Mouse (Mus musculus): ENCODE measurements around the gene Hmgcll1. TPM values are rescaled to one million over a fixed set of nuclear protein-coding genes. Genes with fewer than 3 reads are reported as not detected.
A peak's percentile ranks its signal among the peaks of the same experiment; 100 is the strongest.
"Not testable (repeated sequence)": the region's sequence is repeated elsewhere in the genome, so short reads cannot be mapped to it uniquely, and the experiment has no call there.

The Hmgcll1 gene
- polyA plus RNA-seq, 1 experiment from 2014 or later = 30.4 TPM

DNA sequence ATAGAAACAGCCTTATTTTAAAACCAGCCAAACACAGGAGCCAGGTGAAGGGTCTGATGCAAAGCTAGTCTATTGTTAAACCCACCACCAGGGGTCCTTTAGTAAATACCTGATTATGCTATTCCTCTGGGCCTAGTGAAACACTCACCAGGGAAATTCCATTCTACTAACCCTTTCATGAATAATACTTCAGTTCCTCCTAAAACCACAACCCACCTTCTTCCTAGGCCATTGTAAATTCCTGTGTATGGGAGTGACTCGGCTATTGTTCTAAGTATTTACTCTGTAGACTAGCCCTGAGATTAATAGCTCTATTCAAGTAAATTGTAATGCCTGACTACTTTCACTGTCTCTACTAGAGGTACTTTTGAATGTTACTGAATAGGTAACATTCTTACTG, 89.8 kb downstream of the Hmgcll1 start:
- WGBS = 56% methylated on average over 1 of the region's 1 CpGs
- H3K4me2 ChIP-seq (ENCODE audit: low read length); DNase-seq; H3K27me3 ChIP-seq (ENCODE audit: control insufficient read depth, insufficient read depth, low read length); ATAC-seq (ENCODE audit: low FRiP score, low TSS enrichment); H3K4me1 ChIP-seq (ENCODE audit: control insufficient read depth, insufficient read depth, low read length); H3K4me3 ChIP-seq (replicated peaks; ENCODE audit: low read depth, low read length); H3K36me3 ChIP-seq (ENCODE audit: control insufficient read depth, insufficient read depth, low read length); H3K27ac ChIP-seq (replicated peaks; ENCODE audit: low read depth, low read length); H3K9me3 ChIP-seq (ENCODE audit: control insufficient read depth, low read length); H3K9ac ChIP-seq (replicated peaks; ENCODE audit: low read length): not testable (repeated sequence)

DNA sequence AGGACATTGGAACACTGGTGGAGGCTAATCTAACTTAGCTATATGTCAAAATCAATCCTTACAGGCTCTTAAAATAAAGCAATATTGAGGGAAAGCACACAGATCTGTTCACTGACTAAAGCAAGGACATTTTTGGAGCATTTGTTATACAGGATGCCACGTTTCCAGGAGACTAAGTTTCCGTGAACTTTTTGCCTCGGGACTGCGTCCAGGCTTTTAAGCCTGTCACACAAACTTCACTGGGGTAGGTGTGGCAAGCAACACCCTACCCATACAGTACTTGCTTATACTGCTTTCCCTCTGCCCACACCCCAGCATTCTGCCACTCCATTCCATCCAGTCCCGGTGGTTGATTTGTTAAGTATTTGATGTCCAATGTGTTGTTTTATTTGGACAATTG, 90.2 kb downstream of the Hmgcll1 start:
- H3K36me3 ChIP-seq (ENCODE audit: control insufficient read depth, insufficient read depth, low read length) = no peaks in the 10 kb centered on the region
- no peak overlapping the region for H3K9ac ChIP-seq (replicated peaks; ENCODE audit: low read length)
- WGBS = 90% methylated on average over 5 of the region's 5 CpGs
- no peaks in the 10 kb centered on the region for H3K4me1 ChIP-seq (ENCODE audit: control insufficient read depth, insufficient read depth, low read length)
- no peaks in the 10 kb centered on the region for H3K9me3 ChIP-seq (ENCODE audit: control insufficient read depth, low read length)
- no peak overlapping the region for H3K4me3 ChIP-seq (replicated peaks; ENCODE audit: low read depth, low read length)
- no peak for DNase-seq
- no peaks in the 10 kb centered on the region for H3K27me3 ChIP-seq (ENCODE audit: control insufficient read depth, insufficient read depth, low read length)
- no peak for ATAC-seq (ENCODE audit: low FRiP score, low TSS enrichment)
- no peak overlapping the region for H3K4me2 ChIP-seq (ENCODE audit: low read length)
- H3K27ac ChIP-seq (replicated peaks; ENCODE audit: low read depth, low read length) = no peak overlapping the region

DNA sequence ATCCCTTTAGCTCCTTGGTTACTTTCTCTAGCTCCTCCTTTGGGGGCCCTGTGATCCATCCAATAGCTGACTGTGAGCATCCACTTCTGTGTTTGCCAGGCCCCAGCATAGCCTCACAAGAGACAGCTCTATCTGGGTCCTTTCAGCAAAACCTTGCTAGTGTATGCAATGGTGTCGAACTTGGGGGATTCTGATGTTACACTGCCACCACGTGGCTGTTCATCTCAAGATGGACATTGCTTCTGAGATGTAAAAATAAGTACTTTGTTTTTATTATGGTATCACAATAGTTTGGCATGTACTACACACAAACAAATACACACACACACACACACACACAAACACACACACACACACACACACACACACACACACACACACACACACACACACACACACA, 108.2 kb downstream of the Hmgcll1 start:
- H3K4me3 ChIP-seq (replicated peaks; ENCODE audit: low read depth, low read length); ATAC-seq (ENCODE audit: low FRiP score, low TSS enrichment); H3K27ac ChIP-seq (replicated peaks; ENCODE audit: low read depth, low read length); H3K9me3 ChIP-seq (ENCODE audit: control insufficient read depth, low read length); H3K9ac ChIP-seq (replicated peaks; ENCODE audit: low read length); H3K4me1 ChIP-seq (ENCODE audit: control insufficient read depth, insufficient read depth, low read length); H3K27me3 ChIP-seq (ENCODE audit: control insufficient read depth, insufficient read depth, low read length); H3K4me2 ChIP-seq (ENCODE audit: low read length); H3K36me3 ChIP-seq (ENCODE audit: control insufficient read depth, insufficient read depth, low read length): not testable (repeated sequence)
- peak; percentile 88 for DNase-seq
- WGBS = 0% methylated on average over 2 of the region's 2 CpGs

DNA sequence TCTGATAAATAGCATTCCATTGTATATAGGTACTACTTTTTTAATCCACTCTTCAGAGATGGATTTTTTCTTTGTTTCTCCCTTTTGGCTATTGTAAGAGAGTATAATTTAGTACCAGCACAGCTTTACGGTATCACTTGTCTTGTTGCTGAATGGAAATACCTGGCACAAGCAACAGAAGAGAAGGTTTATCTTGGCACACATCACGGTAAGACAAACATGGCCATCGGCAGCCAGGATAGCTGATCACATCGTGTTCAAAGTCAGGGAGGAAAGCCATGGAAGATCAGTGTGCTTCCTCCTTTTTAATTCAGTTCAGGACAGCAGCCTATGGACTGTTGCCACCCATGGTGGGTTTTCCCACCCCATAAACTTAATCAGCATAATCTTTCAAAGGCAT, 109.6 kb downstream of the Hmgcll1 start:
- H3K9ac ChIP-seq (replicated peaks; ENCODE audit: low read length) = no peak overlapping the region
- H3K36me3 ChIP-seq (ENCODE audit: control insufficient read depth, insufficient read depth, low read length) = no peaks in the 10 kb centered on the region
- ATAC-seq (ENCODE audit: low FRiP score, low TSS enrichment) = no peak
- H3K4me2 ChIP-seq (ENCODE audit: low read length) = no peak overlapping the region
- no peak overlapping the region for H3K4me3 ChIP-seq (replicated peaks; ENCODE audit: low read depth, low read length)
- no peaks in the 10 kb centered on the region for H3K4me1 ChIP-seq (ENCODE audit: control insufficient read depth, insufficient read depth, low read length)
- no peaks in the 10 kb centered on the region for H3K27me3 ChIP-seq (ENCODE audit: control insufficient read depth, insufficient read depth, low read length)
- no peak for DNase-seq
- WGBS = 83% methylated on average over 4 of the region's 4 CpGs
- no peak overlapping the region for H3K27ac ChIP-seq (replicated peaks; ENCODE audit: low read depth, low read length)
- H3K9me3 ChIP-seq (ENCODE audit: control insufficient read depth, low read length) = no peaks in the 10 kb centered on the region

DNA sequence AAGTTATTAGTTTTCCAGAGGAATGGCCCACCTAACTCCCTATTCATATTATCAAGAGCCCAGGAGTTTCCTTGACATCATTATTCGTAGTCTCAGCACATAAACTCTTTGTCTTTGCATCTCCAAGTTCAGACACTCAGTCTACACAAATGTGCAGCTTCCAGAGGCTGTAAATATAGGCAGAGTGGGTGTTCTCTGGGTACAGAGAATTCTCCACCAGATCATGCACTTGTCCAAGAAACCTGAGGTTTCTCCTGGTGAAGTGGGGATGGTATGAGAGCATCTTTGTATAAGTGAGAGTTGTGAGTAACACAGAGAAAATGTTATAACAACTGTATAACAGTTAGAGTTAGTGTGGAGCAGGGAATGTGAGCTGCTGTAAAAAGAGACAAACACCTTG, 114.7 kb downstream of the Hmgcll1 start:
- no peaks in the 10 kb centered on the region for H3K4me1 ChIP-seq (ENCODE audit: control insufficient read depth, insufficient read depth, low read length)
- no peaks in the 10 kb centered on the region for H3K36me3 ChIP-seq (ENCODE audit: control insufficient read depth, insufficient read depth, low read length)
- no peak overlapping the region for H3K27ac ChIP-seq (replicated peaks; ENCODE audit: low read depth, low read length)
- no peak overlapping the region for H3K4me2 ChIP-seq (ENCODE audit: low read length)
- DNase-seq = no peak
- WGBS = 70% methylated on average over 1 of the region's 1 CpGs
- no peaks in the 10 kb centered on the region for H3K27me3 ChIP-seq (ENCODE audit: control insufficient read depth, insufficient read depth, low read length)
- no peak overlapping the region for H3K9ac ChIP-seq (replicated peaks; ENCODE audit: low read length)
- no peak for ATAC-seq (ENCODE audit: low FRiP score, low TSS enrichment)
- no peak overlapping the region for H3K4me3 ChIP-seq (replicated peaks; ENCODE audit: low read depth, low read length)
- H3K9me3 ChIP-seq (ENCODE audit: control insufficient read depth, low read length) = no peaks in the 10 kb centered on the region

DNA sequence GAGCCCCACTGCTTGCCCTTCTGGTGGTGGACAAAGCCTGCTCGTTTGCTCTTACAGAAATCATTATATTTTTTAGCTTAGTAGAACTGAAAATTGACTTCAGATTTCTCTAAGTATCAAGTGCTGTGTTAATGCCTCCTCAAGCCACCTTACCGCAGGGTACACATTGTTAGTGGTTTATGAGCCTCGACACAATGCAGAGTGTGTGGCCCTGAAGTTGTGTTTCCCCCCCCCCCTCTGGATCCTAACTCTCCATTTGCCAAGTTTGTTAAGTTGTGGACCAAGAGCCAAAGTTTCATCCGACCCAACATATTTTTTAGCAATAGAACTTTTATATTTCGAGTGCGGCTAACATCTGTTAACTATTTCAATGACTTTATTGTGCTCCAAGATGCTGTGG, 119.4 kb downstream of the Hmgcll1 start:
- H3K36me3 ChIP-seq (ENCODE audit: control insufficient read depth, insufficient read depth, low read length) = no peaks in the 10 kb centered on the region
- H3K27ac ChIP-seq (replicated peaks; ENCODE audit: low read depth, low read length) = no peak overlapping the region
- no peak for ATAC-seq (ENCODE audit: low FRiP score, low TSS enrichment)
- H3K4me2 ChIP-seq (ENCODE audit: low read length) = no peak overlapping the region
- H3K4me3 ChIP-seq (replicated peaks; ENCODE audit: low read depth, low read length) = no peak overlapping the region
- 94% methylated on average over 6 of the region's 6 CpGs for WGBS
- H3K9ac ChIP-seq (replicated peaks; ENCODE audit: low read length) = no peak overlapping the region
- DNase-seq = no peak
- H3K27me3 ChIP-seq (ENCODE audit: control insufficient read depth, insufficient read depth, low read length) = no peaks in the 10 kb centered on the region; the same call in 1 of the 2 replicates
- H3K4me1 ChIP-seq (ENCODE audit: control insufficient read depth, insufficient read depth, low read length) = no peaks in the 10 kb centered on the region
- H3K9me3 ChIP-seq (ENCODE audit: control insufficient read depth, low read length) = no peaks in the 10 kb centered on the region

DNA sequence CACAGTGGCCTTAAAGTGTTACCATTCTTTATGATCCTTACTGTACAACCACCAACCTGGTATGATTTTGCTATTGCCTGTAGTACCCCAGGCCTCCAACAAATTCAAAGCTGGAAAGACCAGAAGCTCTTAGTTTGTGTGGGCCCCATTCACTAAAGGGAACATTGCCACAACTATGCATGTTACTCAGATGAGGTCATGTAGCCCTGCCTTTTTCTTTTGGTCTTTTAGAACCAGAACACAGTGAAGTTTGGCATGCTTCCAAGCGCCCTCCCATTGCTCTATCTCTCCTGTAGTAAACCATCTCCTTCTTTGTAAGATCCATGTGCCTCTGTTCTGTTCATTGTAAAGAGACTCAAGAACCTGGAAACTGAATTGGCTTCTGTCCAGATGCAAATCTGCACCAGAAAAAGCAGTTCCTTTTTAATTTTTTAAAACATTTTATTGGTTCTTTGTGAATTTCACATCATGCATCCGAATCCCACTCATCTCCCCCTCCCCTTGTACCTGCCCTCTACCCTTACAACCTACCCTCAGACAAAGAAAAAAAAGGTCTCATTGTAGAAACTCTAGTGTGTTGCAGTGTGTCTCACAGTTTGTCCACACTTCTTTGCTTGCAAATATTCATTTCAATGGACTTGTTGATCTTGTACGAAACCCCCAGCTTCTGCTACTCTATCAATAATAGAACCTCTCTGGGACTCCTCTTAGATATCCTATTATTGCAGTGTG, 123.9 kb downstream of the Hmgcll1 start:
- no peaks in the 10 kb centered on the region for H3K36me3 ChIP-seq (ENCODE audit: control insufficient read depth, insufficient read depth, low read length)
- no peaks in the 10 kb centered on the region for H3K4me1 ChIP-seq (ENCODE audit: control insufficient read depth, insufficient read depth, low read length)
- no peak overlapping the region for H3K4me2 ChIP-seq (ENCODE audit: low read length)
- H3K9ac ChIP-seq (replicated peaks; ENCODE audit: low read length) = no peak overlapping the region
- H3K9me3 ChIP-seq (ENCODE audit: control insufficient read depth, low read length) = no peaks in the 10 kb centered on the region
- no peaks in the 10 kb centered on the region; the same call in 1 of the 2 replicates for H3K27me3 ChIP-seq (ENCODE audit: control insufficient read depth, insufficient read depth, low read length)
- H3K4me3 ChIP-seq (replicated peaks; ENCODE audit: low read depth, low read length) = no peak overlapping the region
- 68% methylated on average over 3 of the region's 3 CpGs for WGBS
- no peak for ATAC-seq (ENCODE audit: low FRiP score, low TSS enrichment)
- peak; percentile 46 for DNase-seq
- H3K27ac ChIP-seq (replicated peaks; ENCODE audit: low read depth, low read length) = no peak overlapping the region

DNA sequence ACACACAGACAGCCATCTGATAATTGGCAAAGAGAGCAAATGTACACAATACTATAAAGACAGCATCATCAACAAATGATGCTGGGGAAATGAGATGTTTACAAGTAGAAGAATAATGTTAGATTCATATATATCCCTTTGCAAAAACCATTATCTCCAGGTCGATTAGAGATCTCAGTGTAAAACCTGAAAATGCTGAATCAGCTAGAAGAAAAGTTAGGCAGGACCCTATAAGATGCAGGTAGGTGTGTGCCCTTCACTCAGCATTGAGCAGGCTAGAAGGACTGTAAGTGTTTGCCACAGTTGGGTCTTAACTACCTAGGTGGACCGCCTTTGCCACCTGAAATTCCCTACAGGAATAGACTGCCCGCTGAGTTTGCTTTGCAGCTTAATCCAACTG, 130.9 kb downstream of the Hmgcll1 start:
- H3K36me3 ChIP-seq (ENCODE audit: control insufficient read depth, insufficient read depth, low read length) = no peaks in the 10 kb centered on the region
- no peak for ATAC-seq (ENCODE audit: low FRiP score, low TSS enrichment)
- no peaks in the 10 kb centered on the region for H3K9me3 ChIP-seq (ENCODE audit: control insufficient read depth, low read length)
- H3K4me1 ChIP-seq (ENCODE audit: control insufficient read depth, insufficient read depth, low read length) = no peaks in the 10 kb centered on the region
- no peak overlapping the region for H3K9ac ChIP-seq (replicated peaks; ENCODE audit: low read length)
- no peak overlapping the region for H3K4me3 ChIP-seq (replicated peaks; ENCODE audit: low read depth, low read length)
- no peak overlapping the region for H3K4me2 ChIP-seq (ENCODE audit: low read length)
- DNase-seq = no peak
- WGBS = 44% methylated on average over 3 of the region's 3 CpGs
- H3K27ac ChIP-seq (replicated peaks; ENCODE audit: low read depth, low read length) = no peak overlapping the region
- no peaks in the 10 kb centered on the region for H3K27me3 ChIP-seq (ENCODE audit: control insufficient read depth, insufficient read depth, low read length)

DNA sequence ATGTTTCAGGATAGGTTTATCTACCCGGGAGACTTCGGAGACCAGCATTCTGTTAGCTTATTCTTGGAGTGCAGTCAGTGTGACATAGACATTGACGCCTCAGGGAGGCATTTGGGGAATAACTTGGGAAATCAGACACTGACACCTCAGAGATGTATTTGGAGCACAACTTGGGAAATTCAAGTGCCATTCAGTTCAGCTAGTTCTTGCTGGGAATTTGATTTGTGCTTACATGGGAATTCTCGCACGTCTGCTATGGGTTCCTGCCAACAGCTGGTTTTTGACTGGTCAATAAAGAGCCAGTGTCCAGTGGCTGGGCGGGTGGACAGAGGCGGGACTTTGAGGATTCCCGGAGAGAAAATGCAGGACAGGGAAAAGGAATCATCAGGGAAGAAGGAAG, 147.8 kb downstream of the Hmgcll1 start:
- H3K4me1 ChIP-seq (ENCODE audit: control insufficient read depth, insufficient read depth, low read length) = no peaks in the 10 kb centered on the region

More for the DNA sequence above, 147.8 kb downstream of the Hmgcll1 start:
- ATAC-seq (ENCODE audit: low FRiP score, low TSS enrichment) (no peak), DNase-seq (no peak)
- no peaks in the 10 kb centered on the region for H3K27me3 ChIP-seq (ENCODE audit: control insufficient read depth, insufficient read depth, low read length)
- H3K9me3 ChIP-seq (ENCODE audit: control insufficient read depth, low read length) = no peaks in the 10 kb centered on the region
- H3K9ac ChIP-seq (replicated peaks; ENCODE audit: low read length) = no peak overlapping the region
- no peak overlapping the region for H3K4me3 ChIP-seq (replicated peaks; ENCODE audit: low read depth, low read length)
- no peaks in the 10 kb centered on the region for H3K36me3 ChIP-seq (ENCODE audit: control insufficient read depth, insufficient read depth, low read length)
- H3K27ac ChIP-seq (replicated peaks; ENCODE audit: low read depth, low read length) = no peak overlapping the region
- no peak overlapping the region for H3K4me2 ChIP-seq (ENCODE audit: low read length)
- 57% methylated on average over 8 of the region's 8 CpGs for WGBS
